Mouse (Mus musculus) forebrain, embryonic 12.5 days (tissue): ENCODE measurements around the gene Vps35l. TPM values are rescaled to one million over a fixed set of nuclear protein-coding genes. Genes with fewer than 3 reads are reported as not detected.

Experiments
- ATAC-seq: fragments of 200-750 bp; cut with Nextera tagmentation; 2 replicates; pipeline ENCODE4 v1.8.0; 2017; ENCODE audit warnings: moderate TSS enrichment; ENCODE audit not compliant: low FRiP score
- H3K27ac ChIP-seq: fragments of 300-500 bp; sonication (generic); 2 replicates; pipeline ENCODE4 v1.5.1; 2016; ENCODE audit warnings: mild to moderate bottlenecking
- H3K27me3 ChIP-seq: fragments of 300-500 bp; sonication (generic); 2 replicates; pipeline ENCODE4 v1.6.1; 2016; ENCODE audit warnings: mild to moderate bottlenecking
- H3K36me3 ChIP-seq: fragments of 300-500 bp; sonication (generic); replicated peaks from 2 replicates; pipeline ENCODE4 v1.6.1; 2016; ENCODE audit warnings: mild to moderate bottlenecking
- H3K4me1 ChIP-seq: fragments of 300-500 bp; sonication (generic); 2 replicates; pipeline ENCODE4 v1.6.1; 2016
- H3K4me2 ChIP-seq: fragments of 300-500 bp; sonication (generic); 2 replicates; pipeline ENCODE4 v1.6.1; 2016; ENCODE audit warnings: mild to moderate bottlenecking, moderate library complexity
- H3K4me3 ChIP-seq: fragments of 300-500 bp; sonication (generic); replicated peaks from 2 replicates; pipeline ENCODE4 v1.5.1; 2016; ENCODE audit warnings: mild to moderate bottlenecking
- H3K9ac ChIP-seq: fragments of 300-500 bp; sonication (generic); 2 replicates; pipeline ENCODE4 v1.6.1; 2016; ENCODE audit warnings: mild to moderate bottlenecking
- H3K9me3 ChIP-seq: fragments of 300-500 bp; sonication (generic); 2 replicates; pipeline ENCODE4 v1.6.1; 2016
- WGBS: fragments of 180-500 bp; shearing (Covaris S2); methylation state at CpG from one replicate; pipeline ENCODE4 v1.1.7; 2016; 5-methylcytosine and 5-hydroxymethylcytosine counted together
- polyA plus RNA-seq: library from polyadenylated mRNA; unstranded; fragments of >200 nt; fragmentation: Nextera tagmentation; extraction: Ambion mirVana; gene quantifications from 2 replicates; pipeline ENCODE4 v1.2.1, GENCODE M21; 2016

The Vps35l gene
- polyA plus RNA-seq, 1 experiment from 2014 or later = 89.2 TPM

- H3K36me3 ChIP-seq = peaks cover 93% of the 10 kb centered on the region
- no peaks in the 10 kb centered on the region for H3K4me1 ChIP-seq
- H3K9me3 ChIP-seq = peaks cover 4% of the 10 kb centered on the region; the same call in 1 of the 2 replicates
- ATAC-seq = no peak
- no peak overlapping the region for H3K27ac ChIP-seq
- no peaks in the 10 kb centered on the region for H3K27me3 ChIP-seq
- H3K9ac ChIP-seq = no peak overlapping the region
- WGBS = 88% methylated on average over 4 of the region's 4 CpGs
- H3K4me2 ChIP-seq = no peak overlapping the region
- no peak overlapping the region for H3K4me3 ChIP-seq
Observed at GRCm38 (mm10) chr7:118842938-118843337, 102.9 kb downstream of the Vps35l start.

GRCm38 (mm10) chr7:118845141-118845540, 105.1 kb downstream of the Vps35l start:
- Histone ChIP-seq H3K27ac (no peak overlapping the region), H3K4me3 (no peak overlapping the region), H3K36me3 (peaks cover 97% of the 10 kb centered on the region), H3K9ac (no peak overlapping the region), H3K9me3 (no peaks in the 10 kb centered on the region), H3K27me3 (no peaks in the 10 kb centered on the region), H3K4me2 (no peak overlapping the region), H3K4me1 (no peaks in the 10 kb centered on the region)
- no peak for ATAC-seq
- 87% methylated on average over 5 of the region's 5 CpGs for WGBS

GRCm38 (mm10) chr7:118846329-118846728, 106.3 kb downstream of the Vps35l start:
- Histone ChIP-seq H3K9me3 (no peaks in the 10 kb centered on the region), H3K4me3 (no peak overlapping the region), H3K9ac (no peak overlapping the region), H3K4me2 (no peak overlapping the region), H3K36me3 (peaks cover 99% of the 10 kb centered on the region), H3K4me1 (no peaks in the 10 kb centered on the region), H3K27ac (no peak overlapping the region), H3K27me3 (no peaks in the 10 kb centered on the region)
- WGBS = 90% methylated on average over 4 of the region's 4 CpGs
- no peak for ATAC-seq

GRCm38 (mm10) chr7:118848796-118849195, 108.8 kb downstream of the Vps35l start:
- Histone ChIP-seq H3K9me3 (no peaks in the 10 kb centered on the region), H3K4me3 (no peak overlapping the region), H3K4me1 (peaks cover under 1% of the 10 kb centered on the region), H3K27ac (no peak overlapping the region), H3K4me2 (no peak overlapping the region), H3K27me3 (no peaks in the 10 kb centered on the region), H3K36me3 (peaks cover 91% of the 10 kb centered on the region), H3K9ac (no peak overlapping the region)
- 88% methylated on average over 10 of the region's 10 CpGs for WGBS
- no peak for ATAC-seq

- WGBS = 90% methylated on average over 5 of the region's 5 CpGs
- peaks cover 82% of the 10 kb centered on the region for H3K36me3 ChIP-seq
- H3K27me3 ChIP-seq = no peaks in the 10 kb centered on the region
- H3K27ac ChIP-seq = no peak overlapping the region
- H3K4me3 ChIP-seq = no peak overlapping the region
- no peaks in the 10 kb centered on the region for H3K9me3 ChIP-seq
- no peak overlapping the region for H3K9ac ChIP-seq
- H3K4me2 ChIP-seq = no peak overlapping the region
- no peak for ATAC-seq
- H3K4me1 ChIP-seq = peaks cover 9% of the 10 kb centered on the region
Observed at GRCm38 (mm10) chr7:118849543-118850250, 109.7 kb downstream of the Vps35l start.

GRCm38 (mm10) chr7:118850676-118851290, 110.8 kb downstream of the Vps35l start:
- WGBS = 85% methylated on average over 9 of the region's 9 CpGs

GRCm38 (mm10) chr7:118851571-118851970, 111.5 kb downstream of the Vps35l start:
- Histone ChIP-seq H3K9me3 (no peaks in the 10 kb centered on the region), H3K4me1 (peaks cover 16% of the 10 kb centered on the region), H3K36me3 (peaks cover 63% of the 10 kb centered on the region), H3K4me3 (no peak overlapping the region), H3K4me2 (no peak overlapping the region), H3K27me3 (no peaks in the 10 kb centered on the region), H3K9ac (no peak overlapping the region), H3K27ac (no peak overlapping the region)
- 96% methylated on average over 7 of the region's 7 CpGs for WGBS
- ATAC-seq = no peak

More at GRCm38 (mm10) chr7:118850676-118851290, 110.8 kb downstream of the Vps35l start:
- no peak overlapping the region for H3K4me3 ChIP-seq
- H3K36me3 ChIP-seq = peaks cover 71% of the 10 kb centered on the region
- H3K27ac ChIP-seq = no peak overlapping the region
- no peak overlapping the region for H3K4me2 ChIP-seq
- H3K4me1 ChIP-seq = peaks cover 11% of the 10 kb centered on the region
- no peaks in the 10 kb centered on the region for H3K9me3 ChIP-seq
- ATAC-seq = no peak
- no peak overlapping the region for H3K9ac ChIP-seq
- H3K27me3 ChIP-seq = no peaks in the 10 kb centered on the region

GRCm38 (mm10) chr7:118852611-118853010, 112.6 kb downstream of the Vps35l start:
- no peak overlapping the region for H3K4me2 ChIP-seq
- no peak overlapping the region for H3K9ac ChIP-seq
- H3K4me1 ChIP-seq = peaks cover 16% of the 10 kb centered on the region
- H3K27ac ChIP-seq = no peak overlapping the region
- H3K36me3 ChIP-seq = peaks cover 54% of the 10 kb centered on the region
- no peaks in the 10 kb centered on the region for H3K27me3 ChIP-seq
- no peak overlapping the region for H3K4me3 ChIP-seq
- no peak for ATAC-seq
- H3K9me3 ChIP-seq = no peaks in the 10 kb centered on the region
- WGBS = 87% methylated on average over 4 of the region's 4 CpGs

GRCm38 (mm10) chr7:118854606-118855005, 114.6 kb downstream of the Vps35l start:
- H3K36me3 ChIP-seq = peaks cover 34% of the 10 kb centered on the region
- ATAC-seq = no peak
- peaks cover 16% of the 10 kb centered on the region for H3K4me1 ChIP-seq
- H3K4me3 ChIP-seq = peak overlapping the region; percentile 90
- WGBS = 30% methylated on average over 3 of the region's 3 CpGs
- no peaks in the 10 kb centered on the region for H3K9me3 ChIP-seq
- peak overlapping the region; percentile 79 for H3K4me2 ChIP-seq
- H3K9ac ChIP-seq = peak overlapping the region; percentile 81
- no peaks in the 10 kb centered on the region for H3K27me3 ChIP-seq
- H3K27ac ChIP-seq = no peak overlapping the region

GRCm38 (mm10) chr7:118855171-118855876, 115.3 kb downstream of the Vps35l start, which contains the start of gene Iqck:
Gene Iqck (plus strand): TSS chr7:118855752.
- peak; percentile 98 for ATAC-seq
- Histone ChIP-seq H3K4me1 (peaks cover 16% of the 10 kb centered on the region), H3K9me3 (no peaks in the 10 kb centered on the region), H3K27ac (peak within 1 kb of the TSS; percentile 74), H3K4me3 (peak within 1 kb of the TSS; percentile 90), H3K4me2 (peak within 1 kb of the TSS; percentile 79), H3K9ac (peak within 1 kb of the TSS; percentile 81), H3K27me3 (no peaks in the 10 kb centered on the region), H3K36me3 (peaks cover 27% of the 10 kb centered on the region)
- under 1% methylated on average over 57 of the region's 57 CpGs for WGBS

GRCm38 (mm10) chr7:118855877-118856304, 115.9 kb downstream of the Vps35l start, which contains the start of gene Knop1:
Gene Knop1 (minus strand): TSS chr7:118856254.
- peaks cover 22% of the 10 kb centered on the region for H3K36me3 ChIP-seq

GRCm38 (mm10) chr7:118858640-118859039, 118.6 kb downstream of the Vps35l start:
- Histone ChIP-seq H3K4me2 (no peak overlapping the region), H3K27me3 (no peaks in the 10 kb centered on the region), H3K9ac (no peak overlapping the region), H3K4me3 (no peak overlapping the region), H3K9me3 (no peaks in the 10 kb centered on the region), H3K27ac (no peak overlapping the region), H3K36me3 (no peaks in the 10 kb centered on the region), H3K4me1 (peaks cover 16% of the 10 kb centered on the region)
- 95% methylated on average over 1 of the region's 1 CpGs for WGBS
- no peak for ATAC-seq

More at GRCm38 (mm10) chr7:118855877-118856304, 115.9 kb downstream of the Vps35l start, which contains the start of gene Knop1:
- Histone ChIP-seq H3K4me3 (peak within 1 kb of the TSS; percentile 90), H3K9me3 (no peaks in the 10 kb centered on the region), H3K27me3 (no peaks in the 10 kb centered on the region), H3K4me2 (peak within 1 kb of the TSS; percentile 79), H3K27ac (peak within 1 kb of the TSS; percentile 74), H3K4me1 (peaks cover 16% of the 10 kb centered on the region), H3K9ac (peak within 1 kb of the TSS; percentile 81)
- WGBS = under 1% methylated on average over 46 of the region's 46 CpGs
- ATAC-seq = peak; percentile 84
